Mouse (Mus musculus): ENCODE results near the gene Rack1. TPM values are rescaled to one million over a fixed set of nuclear protein-coding genes. Genes with fewer than 3 reads are reported as not detected.

Gene Rack1
- total and polyA plus RNA-seq, 3 experiments: 376 to 5,815 (median 4,421) TPM

- 0 out of 4 replicates have a peak, but pooled peaks cover 0 to 6% of the 10 kb centered on the region in 2 experiments for H3K4me1 ChIP-seq (ENCODE audit: control insufficient read depth in 1 of 2, insufficient read depth in 2 of 2, low read length in 2 of 2)
- peaks cover 0 to 4% of the 10 kb centered on the region in 2 experiments; a peak in 1 of 4 replicates for H3K36me3 ChIP-seq (ENCODE audit: control insufficient read depth in 1 of 2, insufficient read depth in 2 of 2, low read length in 2 of 2)
- H3K27ac ChIP-seq (ENCODE audit: control insufficient read depth, low read depth, low read length): no peak overlapping the region
- no peak overlapping the region for H3K4me3 ChIP-seq (ENCODE audit: control insufficient read depth in 1 of 2, insufficient read depth in 1 of 2, low read depth in 2 of 2, low read length in 2 of 2)
- H3K9ac ChIP-seq (ENCODE audit: control insufficient read depth, low read depth, low read length, poor library complexity, severe bottlenecking): no peak overlapping the region
- TF ChIP-seq SMC3 (IDR thresholded peaks at IDR 0.05; ENCODE audit: low read depth, low read length) (no peak), RAD21 (IDR thresholded peaks at IDR 0.05; ENCODE audit: low read depth, low read length) (no peak), POLR2AphosphoS5 (IDR thresholded peaks at IDR 0.05; ENCODE audit: borderline replicate concordance, low read depth, low read length) (no peak), CHD1 (IDR thresholded peaks at IDR 0.05; ENCODE audit: low read depth, low read length) (no peak), MAZ (IDR thresholded peaks at IDR 0.05; ENCODE audit: low read depth, low read length) (no peak), POLR2A (IDR thresholded peaks at IDR 0.05; ENCODE audit: control insufficient read depth in 1 of 2, insufficient read depth in 1 of 2, low read depth in 1 of 2, low read length in 2 of 2, poor library complexity in 1 of 2) (no peak), BHLHE40 (IDR thresholded peaks at IDR 0.05; ENCODE audit: borderline replicate concordance, low read depth, low read length) (no peak)
- DNase-seq (ENCODE audit: low read depth, low spot score): no peak
- no peaks in the 10 kb centered on the region; the same call in 1 of the 2 replicates for H3K79me2 ChIP-seq (ENCODE audit: control insufficient read depth, insufficient read depth, low read length, poor library complexity)
- no peaks in the 10 kb centered on the region for H3K27me3 ChIP-seq (ENCODE audit: control insufficient read depth in 1 of 2, insufficient read depth in 2 of 2, low read length in 2 of 2)
- no peaks in the 10 kb centered on the region for H3K9me3 ChIP-seq (replicated peaks; ENCODE audit: insufficient read depth, low read length)
These were observed 52.1 kb downstream of the Rack1 start for GRCm38 (mm10) chr11:48852190-48852589.

GRCm38 (mm10) chr11:48852624-48853473 lies 52.7 kb downstream of the Rack1 start:
- Histone ChIP-seq H3K9ac (ENCODE audit: control insufficient read depth, low read depth, low read length, poor library complexity, severe bottlenecking) (peak overlapping the region; percentile 62), H3K9me3 (replicated peaks; ENCODE audit: insufficient read depth, low read length) (no peaks in the 10 kb centered on the region), H3K4me3 (ENCODE audit: control insufficient read depth in 1 of 2, insufficient read depth in 1 of 2, low read depth in 2 of 2, low read length in 2 of 2) (peak overlapping the region; percentile 56 to 79), H3K36me3 (ENCODE audit: control insufficient read depth in 1 of 2, insufficient read depth in 2 of 2, low read length in 2 of 2) (peaks cover 0 to 4% of the 10 kb centered on the region in 2 experiments; a peak in 1 of 4 replicates), H3K27ac (ENCODE audit: control insufficient read depth, low read depth, low read length) (no peak overlapping the region), H3K4me1 (ENCODE audit: control insufficient read depth in 1 of 2, insufficient read depth in 2 of 2, low read length in 2 of 2) (0 out of 4 replicates have a peak, but pooled peaks cover 0 to 6% of the 10 kb centered on the region in 2 experiments), H3K27me3 (ENCODE audit: control insufficient read depth in 1 of 2, insufficient read depth in 2 of 2, low read length in 2 of 2) (no peaks in the 10 kb centered on the region), H3K79me2 (ENCODE audit: control insufficient read depth, insufficient read depth, low read length, poor library complexity) (no peaks in the 10 kb centered on the region; the same call in 1 of the 2 replicates)
- DNase-seq (ENCODE audit: low read depth, low spot score): peak; percentile 76
- TF ChIP-seq SMC3 (IDR thresholded peaks at IDR 0.05; ENCODE audit: low read depth, low read length) (no peak), MXI1 (IDR thresholded peaks at IDR 0.05; ENCODE audit: low read depth, low read length) (peak; percentile 50)

GRCm38 (mm10) chr11:48853474-48854180 lies 53.5 kb downstream of the Rack1 start:
- DNase-seq (ENCODE audit: low read depth, low spot score): peak; percentile 93
- Histone ChIP-seq H3K36me3 (ENCODE audit: control insufficient read depth in 1 of 2, insufficient read depth in 2 of 2, low read length in 2 of 2) (peaks cover 0 to 4% of the 10 kb centered on the region in 2 experiments; a peak in 1 of 4 replicates), H3K9ac (ENCODE audit: control insufficient read depth, low read depth, low read length, poor library complexity, severe bottlenecking) (peak overlapping the region; percentile 67), H3K27ac (ENCODE audit: control insufficient read depth, low read depth, low read length) (peak overlapping the region; percentile 29), H3K27me3 (ENCODE audit: control insufficient read depth in 1 of 2, insufficient read depth in 2 of 2, low read length in 2 of 2) (no peaks in the 10 kb centered on the region), H3K79me2 (ENCODE audit: control insufficient read depth, insufficient read depth, low read length, poor library complexity) (no peaks in the 10 kb centered on the region; the same call in 1 of the 2 replicates), H3K4me3 (ENCODE audit: control insufficient read depth in 1 of 2, insufficient read depth in 1 of 2, low read depth in 2 of 2, low read length in 2 of 2) (peak overlapping the region; percentile 56 to 81), H3K4me1 (ENCODE audit: control insufficient read depth in 1 of 2, insufficient read depth in 2 of 2, low read length in 2 of 2) (0 out of 4 replicates have a peak, but pooled peaks cover 0 to 6% of the 10 kb centered on the region in 2 experiments), H3K9me3 (replicated peaks; ENCODE audit: insufficient read depth, low read length) (no peaks in the 10 kb centered on the region)
- no peak for TF ChIP-seq NELFE (IDR thresholded peaks at IDR 0.05; ENCODE audit: low read depth, low read length)
- TF ChIP-seq POLR2A (IDR thresholded peaks at IDR 0.05; ENCODE audit: control insufficient read depth in 1 of 2, insufficient read depth in 1 of 2, low read depth in 1 of 2, low read length in 2 of 2, poor library complexity in 1 of 2): no peak; a peak in 1 of 4 replicates
- TF ChIP-seq POLR2AphosphoS5 (IDR thresholded peaks at IDR 0.05; ENCODE audit: borderline replicate concordance, low read depth, low read length): no peak
- no peak for TF ChIP-seq RAD21 (IDR thresholded peaks at IDR 0.05; ENCODE audit: low read depth, low read length)
- TF ChIP-seq ZC3H11A (IDR thresholded peaks at IDR 0.05; ENCODE audit: low read depth, low read length): no peak
- TF ChIP-seq NRF1 (IDR thresholded peaks at IDR 0.05; ENCODE audit: insufficient read depth, low read depth, low read length, poor library complexity, severe bottlenecking): peak; percentile 79
- TF ChIP-seq ZMIZ1 (IDR thresholded peaks at IDR 0.05; ENCODE audit: low read depth, low read length): no peak
- TF ChIP-seq GATA1 (IDR thresholded peaks at IDR 0.05; ENCODE audit: low read depth, low read length): peak; percentile 73
- no peak for TF ChIP-seq CHD2 (IDR thresholded peaks at IDR 0.05; ENCODE audit: low read length)
- no peak for TF ChIP-seq CHD1 (IDR thresholded peaks at IDR 0.05; ENCODE audit: low read depth, low read length)
- no peak for TF ChIP-seq GABPA (IDR thresholded peaks at IDR 0.05; ENCODE audit: low read depth, low read length)
- peak; percentile 100 for TF ChIP-seq MAFK (IDR thresholded peaks at IDR 0.05; ENCODE audit: borderline replicate concordance, low read depth, low read length)
- TF ChIP-seq ETS1 (IDR thresholded peaks at IDR 0.05; ENCODE audit: low read depth, low read length): no peak; the same call in 1 of the 2 replicates
- no peak for TF ChIP-seq POLR2AphosphoS2 (IDR thresholded peaks at IDR 0.05; ENCODE audit: low read length)
- no peak; the same call in 1 of the 2 replicates for TF ChIP-seq TAL1 (IDR thresholded peaks at IDR 0.05; ENCODE audit: low read length)
- no peak for TF ChIP-seq MAZ (IDR thresholded peaks at IDR 0.05; ENCODE audit: low read depth, low read length)
- TF ChIP-seq ZKSCAN1 (IDR thresholded peaks at IDR 0.05; ENCODE audit: low read depth, low read length): no peak
- TF ChIP-seq KAT2A (conservative IDR thresholded peaks at IDR 0.05; ENCODE audit: low read depth, low read length): no peak; the same call in 1 of the 2 replicates
